Mouse (Mus musculus): ENCODE measurements around the gene Fam89a. TPM values are rescaled to one million over a fixed set of nuclear protein-coding genes. Genes with fewer than 3 reads are reported as not detected.

The Fam89a gene
- polyA plus RNA-seq, 1 experiment from 2014 or later: 13.0 TPM

DNA sequence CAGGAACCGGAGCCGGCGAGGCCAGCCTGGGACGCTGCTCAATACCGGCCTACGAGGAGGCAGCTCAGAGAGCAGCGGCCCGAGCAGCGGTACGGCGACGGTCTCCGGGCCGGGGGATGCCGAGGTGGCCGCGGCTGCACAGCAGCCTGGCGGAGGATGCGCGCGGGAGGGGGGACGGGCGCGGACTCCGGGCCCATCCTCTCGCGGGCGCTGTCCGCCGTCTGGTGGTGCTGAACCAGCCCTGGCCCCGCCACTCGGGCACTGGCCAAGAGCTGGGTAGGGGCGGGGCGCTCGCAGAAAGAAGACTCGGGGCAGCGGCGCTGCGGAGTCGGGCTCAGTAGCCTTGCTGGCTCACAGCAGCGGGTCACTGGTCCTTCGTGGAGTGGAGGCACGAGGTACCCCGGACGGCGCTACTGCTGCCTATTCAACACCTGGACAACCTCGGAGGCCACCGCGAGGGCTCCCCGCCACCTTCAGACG is 41.6 kb upstream of the Fam89a start:
- Histone ChIP-seq H3K4me2 (replicated peaks; ENCODE audit: low read depth) (peak overlapping the region; percentile 96), H3K27me3 (ENCODE audit: control insufficient read depth, insufficient read depth, low read length) (peaks cover 24% of the 10 kb centered on the region), H3K27ac (replicated peaks) (no peak overlapping the region), H3K4me1 (replicated peaks; ENCODE audit: control insufficient read depth, insufficient read depth) (0 out of 2 replicates have a peak, but pooled peaks cover 4% of the 10 kb centered on the region), H3K36me3 (ENCODE audit: control insufficient read depth, insufficient read depth, low read length) (no peaks in the 10 kb centered on the region), H3K9ac (ENCODE audit: low read length) (no peak overlapping the region), H3K4me3 (ENCODE audit: low read depth, low read length) (peak overlapping the region; percentile 51), H3K9me3 (ENCODE audit: control insufficient read depth, low read length) (no peaks in the 10 kb centered on the region)
- peak; percentile 79 for ATAC-seq (ENCODE audit: low FRiP score, low TSS enrichment)
- DNase-seq (ENCODE audit: low spot score): peak; percentile 88
- under 1% methylated on average over 35 of the region's 51 CpGs for WGBS
- TF ChIP-seq EP300 (optimal IDR thresholded peaks at IDR 0.05) (no peak), CTCF (IDR thresholded peaks at IDR 0.05; ENCODE audit: low read depth) (no peak)

DNA sequence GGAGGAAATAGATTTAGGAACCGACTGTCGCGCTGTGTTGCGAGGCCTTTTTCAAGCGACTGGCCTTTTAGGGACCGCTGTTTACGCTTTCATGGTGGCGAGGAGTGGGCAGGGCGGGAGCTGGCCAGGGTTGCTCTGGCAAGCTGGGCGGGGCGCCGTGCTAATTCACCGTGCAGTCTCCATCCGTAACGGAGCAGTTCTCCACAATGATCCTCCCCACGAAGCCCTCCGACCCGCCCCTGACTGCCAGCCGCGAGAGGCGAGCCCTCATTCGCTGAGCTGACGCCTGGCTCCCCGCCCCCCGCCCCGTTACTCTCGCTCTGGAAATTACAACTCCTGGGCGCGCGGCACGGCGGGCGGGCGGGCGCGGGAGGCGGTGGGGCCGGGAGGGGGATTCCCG is 41.1 kb upstream of the Fam89a start, which contains the start of gene Trim67:
TSS of gene Trim67 (plus strand) at position 385 of the 400 bp plus-strand sequence.
- TF ChIP-seq EP300 (optimal IDR thresholded peaks at IDR 0.05) (no peak), CTCF (IDR thresholded peaks at IDR 0.05; ENCODE audit: low read depth) (no peak)
- no peak within 1 kb of the TSS for H3K9ac ChIP-seq (ENCODE audit: low read length)
- DNase-seq (ENCODE audit: low spot score) (peak; percentile 61), ATAC-seq (ENCODE audit: low FRiP score, low TSS enrichment) (peak; percentile 67)
- peak within 1 kb of the TSS; percentile 51 for H3K4me3 ChIP-seq (ENCODE audit: low read depth, low read length)
- H3K27ac ChIP-seq (replicated peaks): 0 out of 2 replicates have a peak within 1 kb of the TSS, but pooled peaks have one; percentile 13
- WGBS: 1% methylated on average over 33 of the region's 39 CpGs
- H3K36me3 ChIP-seq (ENCODE audit: control insufficient read depth, insufficient read depth, low read length): no peaks in the 10 kb centered on the region
- H3K9me3 ChIP-seq (ENCODE audit: control insufficient read depth, low read length): no peaks in the 10 kb centered on the region
- H3K4me2 ChIP-seq (replicated peaks; ENCODE audit: low read depth): peak within 1 kb of the TSS; percentile 96
- H3K27me3 ChIP-seq (ENCODE audit: control insufficient read depth, insufficient read depth, low read length): peaks cover 24% of the 10 kb centered on the region
- 0 out of 2 replicates have a peak, but pooled peaks cover 4% of the 10 kb centered on the region for H3K4me1 ChIP-seq (replicated peaks; ENCODE audit: control insufficient read depth, insufficient read depth)

DNA sequence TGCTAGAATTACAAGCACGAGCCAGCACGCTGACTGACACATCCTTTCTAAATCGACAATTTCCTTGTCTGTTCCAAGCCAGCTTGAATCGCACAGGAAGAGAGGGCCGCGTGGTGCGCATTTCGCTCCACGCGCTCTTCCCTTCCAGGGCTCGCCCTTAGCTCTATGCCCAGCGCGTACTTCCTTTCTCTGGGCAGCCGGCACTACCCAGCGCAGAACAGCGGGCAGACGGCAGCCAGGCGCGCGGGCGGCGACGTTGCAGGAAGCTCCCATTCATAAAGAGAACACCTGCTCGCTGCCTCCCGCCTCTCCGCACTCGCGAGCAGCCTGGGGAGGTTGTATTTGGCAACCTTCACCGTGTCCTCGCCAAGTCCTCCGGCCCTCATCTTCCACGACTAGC is 40.6 kb upstream of the Fam89a start:
- no peaks in the 10 kb centered on the region for H3K36me3 ChIP-seq (ENCODE audit: control insufficient read depth, insufficient read depth, low read length)
- 0 out of 2 replicates have a peak, but pooled peaks cover 4% of the 10 kb centered on the region for H3K4me1 ChIP-seq (replicated peaks; ENCODE audit: control insufficient read depth, insufficient read depth)
- WGBS: 2% methylated on average over 32 of the region's 32 CpGs
- DNase-seq (ENCODE audit: low spot score) (peak; percentile 28), ATAC-seq (ENCODE audit: low FRiP score, low TSS enrichment) (no peak)
- peaks cover 24% of the 10 kb centered on the region for H3K27me3 ChIP-seq (ENCODE audit: control insufficient read depth, insufficient read depth, low read length)
- H3K4me2 ChIP-seq (replicated peaks; ENCODE audit: low read depth): peak overlapping the region; percentile 96
- H3K27ac ChIP-seq (replicated peaks): 0 out of 2 replicates have a peak overlapping the region, but pooled peaks have one; percentile 13
- H3K9ac ChIP-seq (ENCODE audit: low read length): no peak overlapping the region
- TF ChIP-seq EP300 (optimal IDR thresholded peaks at IDR 0.05): no peak
- no peak for TF ChIP-seq CTCF (IDR thresholded peaks at IDR 0.05; ENCODE audit: low read depth)
- peak overlapping the region; percentile 51 for H3K4me3 ChIP-seq (ENCODE audit: low read depth, low read length)
- H3K9me3 ChIP-seq (ENCODE audit: control insufficient read depth, low read length): no peaks in the 10 kb centered on the region

DNA sequence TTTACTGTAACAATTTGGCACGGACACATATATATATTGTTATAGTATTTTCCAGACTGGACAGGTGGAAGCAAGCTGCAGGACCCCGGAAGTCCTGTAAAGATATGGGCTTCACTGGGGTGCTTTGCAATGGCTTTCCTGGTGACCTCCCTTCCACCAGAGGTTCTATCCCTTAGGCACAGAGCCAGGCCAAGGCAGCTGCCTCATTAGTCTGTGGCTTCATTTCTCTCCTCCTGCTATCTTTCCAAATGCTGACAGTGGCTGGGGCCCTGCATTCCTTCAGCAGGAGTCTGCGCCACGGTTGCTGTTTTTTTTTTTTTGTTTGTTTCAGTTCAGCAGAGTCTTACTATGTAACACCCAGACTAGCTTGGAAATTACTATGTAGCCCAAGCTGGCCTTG is 40.1 kb upstream of the Fam89a start:
- Histone ChIP-seq H3K4me3 (ENCODE audit: low read depth, low read length) (peak overlapping the region; percentile 51; the same call in 1 of the 2 replicates), H3K4me1 (replicated peaks; ENCODE audit: control insufficient read depth, insufficient read depth) (0 out of 2 replicates have a peak, but pooled peaks cover 4% of the 10 kb centered on the region), H3K9ac (ENCODE audit: low read length) (no peak overlapping the region), H3K36me3 (ENCODE audit: control insufficient read depth, insufficient read depth, low read length) (no peaks in the 10 kb centered on the region), H3K4me2 (replicated peaks; ENCODE audit: low read depth) (peak overlapping the region; percentile 96), H3K9me3 (ENCODE audit: control insufficient read depth, low read length) (no peaks in the 10 kb centered on the region), H3K27ac (replicated peaks) (no peak overlapping the region), H3K27me3 (ENCODE audit: control insufficient read depth, insufficient read depth, low read length) (peaks cover 24% of the 10 kb centered on the region)
- no peak for TF ChIP-seq CTCF (IDR thresholded peaks at IDR 0.05; ENCODE audit: low read depth)
- no peak for TF ChIP-seq EP300 (optimal IDR thresholded peaks at IDR 0.05)
- no peak for ATAC-seq (ENCODE audit: low FRiP score, low TSS enrichment)
- 31% methylated on average over 4 of the region's 4 CpGs for WGBS
- no peak for DNase-seq (ENCODE audit: low spot score)

GRCm38 (mm10) chr8:124790676-124791075 is 39.0 kb upstream of the Fam89a start:
- no peaks in the 10 kb centered on the region for H3K36me3 ChIP-seq (ENCODE audit: control insufficient read depth, insufficient read depth, low read length)
- 64% methylated on average over 4 of the region's 4 CpGs for WGBS
- no peak overlapping the region for H3K4me2 ChIP-seq (replicated peaks; ENCODE audit: low read depth)
- DNase-seq (ENCODE audit: low spot score) (no peak), ATAC-seq (ENCODE audit: low FRiP score, low TSS enrichment) (no peak)
- H3K4me1 ChIP-seq (replicated peaks; ENCODE audit: control insufficient read depth, insufficient read depth): 0 out of 2 replicates have a peak, but pooled peaks cover 4% of the 10 kb centered on the region
- TF ChIP-seq CTCF (IDR thresholded peaks at IDR 0.05; ENCODE audit: low read depth) (no peak), EP300 (optimal IDR thresholded peaks at IDR 0.05) (no peak)
- H3K9ac ChIP-seq (ENCODE audit: low read length): no peak overlapping the region
- peaks cover 19% of the 10 kb centered on the region for H3K27me3 ChIP-seq (ENCODE audit: control insufficient read depth, insufficient read depth, low read length)
- no peak overlapping the region for H3K27ac ChIP-seq (replicated peaks)
- no peaks in the 10 kb centered on the region for H3K9me3 ChIP-seq (ENCODE audit: control insufficient read depth, low read length)
- no peak overlapping the region for H3K4me3 ChIP-seq (ENCODE audit: low read depth, low read length)

- ATAC-seq (ENCODE audit: low FRiP score, low TSS enrichment): no peak
- H3K4me3 ChIP-seq (ENCODE audit: low read depth, low read length): no peak overlapping the region
- no peaks in the 10 kb centered on the region for H3K4me1 ChIP-seq (replicated peaks; ENCODE audit: control insufficient read depth, insufficient read depth)
- DNase-seq (ENCODE audit: low spot score): no peak
- H3K4me2 ChIP-seq (replicated peaks; ENCODE audit: low read depth): no peak overlapping the region
- 87% methylated on average over 13 of the region's 13 CpGs for WGBS
- no peak for TF ChIP-seq EP300 (optimal IDR thresholded peaks at IDR 0.05)
- no peak for TF ChIP-seq CTCF (IDR thresholded peaks at IDR 0.05; ENCODE audit: low read depth)
- H3K9me3 ChIP-seq (ENCODE audit: control insufficient read depth, low read length): no peaks in the 10 kb centered on the region
- H3K27me3 ChIP-seq (ENCODE audit: control insufficient read depth, insufficient read depth, low read length): no peaks in the 10 kb centered on the region
- no peak overlapping the region for H3K9ac ChIP-seq (ENCODE audit: low read length)
- H3K27ac ChIP-seq (replicated peaks): no peak overlapping the region
- no peaks in the 10 kb centered on the region for H3K36me3 ChIP-seq (ENCODE audit: control insufficient read depth, insufficient read depth, low read length)
Measured at GRCm38 (mm10) chr8:124784613-124785012, 33.0 kb upstream of the Fam89a start.
